Mouse (Mus musculus) midbrain, embryonic 11.5 days (tissue): ENCODE data around the gene Atg7. TPM values are rescaled to one million over a fixed set of nuclear protein-coding genes. Genes with fewer than 3 reads are reported as not detected.

Experiments
- ATAC-seq: fragments of 200-750 bp; cut with Nextera tagmentation; 2 replicates; pipeline ENCODE4 v1.8.0; 2017; ENCODE audit warnings: moderate TSS enrichment, moderate library complexity; ENCODE audit not compliant: low FRiP score
- DNase-seq: peaks from one replicate; pipeline ENCODE4 v3.0.0; 2015; ENCODE audit warnings: low spot score; ENCODE audit errors: missing footprints
- H3K27ac ChIP-seq: fragments of 300-500 bp; sonication (generic); 2 replicates; pipeline ENCODE4 v1.5.1; 2014; ENCODE audit warnings: low read depth, low read length
- H3K27me3 ChIP-seq: fragments of 300-500 bp; sonication (generic); 2 replicates; pipeline ENCODE4 v1.6.1; 2014; ENCODE audit warnings: mild to moderate bottlenecking, low read length, moderate library complexity, mixed read lengths; ENCODE audit not compliant: control insufficient read depth, insufficient read depth
- H3K36me3 ChIP-seq: fragments of 300-500 bp; sonication (generic); 2 replicates; pipeline ENCODE4 v1.6.1; 2014; ENCODE audit warnings: mild to moderate bottlenecking, low read length, moderate library complexity, mixed read lengths; ENCODE audit not compliant: control insufficient read depth, insufficient read depth
- H3K4me1 ChIP-seq: fragments of 300-500 bp; sonication (generic); 2 replicates; pipeline ENCODE4 v1.6.1; 2014; ENCODE audit warnings: low read length; ENCODE audit not compliant: control insufficient read depth, insufficient read depth
- H3K4me2 ChIP-seq: fragments of 300-500 bp; sonication (generic); 2 replicates; pipeline ENCODE4 v1.6.1; 2014; ENCODE audit warnings: mild to moderate bottlenecking, moderate library complexity
- H3K4me3 ChIP-seq: fragments of 300-500 bp; sonication (generic); 2 replicates; pipeline ENCODE4 v1.5.1; 2014; ENCODE audit warnings: low read depth, low read length
- H3K9ac ChIP-seq: fragments of 300-500 bp; sonication (generic); 2 replicates; pipeline ENCODE4 v1.6.1; 2014; ENCODE audit warnings: low read length
- H3K9me3 ChIP-seq: fragments of 300-500 bp; sonication (generic); 2 replicates; pipeline ENCODE4 v1.6.1; 2016; ENCODE audit warnings: low read length; ENCODE audit not compliant: control insufficient read depth
- WGBS: fragments of 180-500 bp; shearing (Covaris S2); extraction: QIAGEN DNeasy Blood & Tissue Kit; methylation state at CpG from one replicate; pipeline ENCODE4 v1.1.7; 2014; 5-methylcytosine and 5-hydroxymethylcytosine counted together
- polyA plus RNA-seq: library from polyadenylated mRNA; unstranded; fragments of >200 nt; fragmentation: Nextera tagmentation; extraction: Ambion mirVana; gene quantifications from 2 replicates; pipeline ENCODE4 v1.2.1, GENCODE M21; 2014

Gene Atg7
- polyA plus RNA-seq, 1 experiment from 2014 or later = 17.6 TPM

DNA sequence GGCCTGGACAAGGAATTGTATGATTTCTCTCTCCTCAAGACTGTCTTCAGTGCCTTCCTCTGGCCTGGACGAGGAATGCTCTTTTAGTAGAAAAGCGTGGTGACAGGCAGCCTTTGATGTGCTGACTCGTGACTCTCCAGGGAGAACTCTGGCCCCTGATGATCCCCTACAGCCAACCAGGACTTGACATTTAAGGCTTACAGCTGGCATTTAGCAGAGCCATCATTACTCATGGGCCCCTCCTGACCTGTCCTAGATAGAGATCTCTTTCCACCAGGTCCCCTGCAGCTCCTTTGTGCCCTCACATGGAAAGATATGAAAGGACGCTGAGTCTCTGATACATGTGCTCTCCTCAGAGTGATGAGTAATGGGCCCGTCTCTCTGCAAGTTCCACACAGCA, 33.2 kb downstream of the Atg7 start:
- Histone ChIP-seq H3K36me3 (no peaks in the 10 kb centered on the region), H3K4me3 (no peak overlapping the region), H3K27me3 (peaks cover 6% of the 10 kb centered on the region; the same call in 1 of the 2 replicates), H3K27ac (no peak overlapping the region), H3K9ac (no peak overlapping the region), H3K9me3 (peaks cover 9% of the 10 kb centered on the region; the same call in 1 of the 2 replicates), H3K4me2 (no peak overlapping the region), H3K4me1 (no peaks in the 10 kb centered on the region)
- WGBS = 69% methylated on average over 5 of the region's 5 CpGs
- no peak for DNase-seq
- ATAC-seq = no peak

DNA sequence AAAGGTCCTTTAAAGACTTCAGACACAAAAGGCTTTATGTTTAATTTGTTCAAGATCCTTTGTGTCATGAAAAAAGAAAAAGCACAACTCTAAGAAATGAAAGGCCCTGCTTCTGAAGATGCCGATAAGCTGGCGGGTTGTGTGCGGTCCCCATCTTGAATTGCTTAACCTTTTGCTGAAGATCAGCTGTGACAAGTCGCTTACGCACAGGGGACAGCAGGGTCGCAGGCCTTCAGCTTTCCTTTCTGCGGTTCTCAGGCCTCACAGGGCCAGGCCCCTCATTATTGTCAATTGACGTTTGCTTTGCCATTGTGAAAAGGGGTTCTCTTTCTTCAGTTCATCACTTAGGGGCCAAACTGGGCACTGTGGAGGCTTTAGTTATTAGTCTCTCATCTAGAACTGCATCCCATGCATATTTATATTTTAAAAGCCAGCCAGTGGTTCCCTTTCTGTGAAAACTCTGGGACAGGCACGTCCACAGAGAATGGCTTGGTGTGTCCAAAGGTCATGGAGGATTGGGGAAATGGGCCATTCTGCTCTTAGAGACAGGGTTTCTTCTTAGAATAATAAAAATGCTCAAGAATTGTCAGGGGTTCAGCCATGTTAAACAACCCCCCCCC, 39.3 kb downstream of the Atg7 start:
- H3K4me1 ChIP-seq = peaks cover 16% of the 10 kb centered on the region
- H3K27me3 ChIP-seq = peaks cover 9% of the 10 kb centered on the region; the same call in 1 of the 2 replicates
- ATAC-seq = peak; percentile 76
- H3K9ac ChIP-seq = no peak overlapping the region; the same call in 1 of the 2 replicates
- no peaks in the 10 kb centered on the region for H3K9me3 ChIP-seq
- H3K4me3 ChIP-seq = no peak overlapping the region
- 15% methylated on average over 9 of the region's 9 CpGs for WGBS
- no peaks in the 10 kb centered on the region for H3K36me3 ChIP-seq
- H3K4me2 ChIP-seq = no peak overlapping the region; the same call in 1 of the 2 replicates
- peak; percentile 88 for DNase-seq
- H3K27ac ChIP-seq = no peak overlapping the region

DNA sequence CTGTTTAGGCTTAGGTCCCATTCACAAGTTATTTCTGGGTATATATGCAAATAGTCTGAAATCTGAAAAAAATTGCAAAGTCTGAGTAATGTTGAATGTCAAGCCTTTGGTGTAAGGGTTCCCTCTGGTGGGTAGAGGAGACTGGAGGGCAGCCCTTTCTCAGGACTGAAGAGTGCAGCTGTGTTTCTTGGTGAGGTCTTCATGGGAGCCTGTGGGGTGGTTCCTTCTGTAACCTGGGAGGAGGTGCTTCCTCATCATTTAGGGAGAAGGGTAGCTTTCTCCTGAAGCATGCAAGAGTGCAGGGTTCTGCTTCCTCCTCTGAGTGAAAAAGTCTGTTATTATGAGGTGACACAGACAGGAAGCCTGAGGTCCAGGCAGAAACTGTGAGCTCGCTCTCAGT, 40.8 kb downstream of the Atg7 start:
- Histone ChIP-seq H3K27me3 (peaks cover 9% of the 10 kb centered on the region; the same call in 1 of the 2 replicates), H3K27ac (no peak overlapping the region), H3K4me3 (no peak overlapping the region), H3K4me1 (peaks cover 16% of the 10 kb centered on the region), H3K4me2 (no peak overlapping the region), H3K9ac (no peak overlapping the region), H3K36me3 (no peaks in the 10 kb centered on the region), H3K9me3 (no peaks in the 10 kb centered on the region)
- DNase-seq = no peak
- no peak for ATAC-seq
- WGBS = 91% methylated on average over 1 of the region's 1 CpGs

DNA sequence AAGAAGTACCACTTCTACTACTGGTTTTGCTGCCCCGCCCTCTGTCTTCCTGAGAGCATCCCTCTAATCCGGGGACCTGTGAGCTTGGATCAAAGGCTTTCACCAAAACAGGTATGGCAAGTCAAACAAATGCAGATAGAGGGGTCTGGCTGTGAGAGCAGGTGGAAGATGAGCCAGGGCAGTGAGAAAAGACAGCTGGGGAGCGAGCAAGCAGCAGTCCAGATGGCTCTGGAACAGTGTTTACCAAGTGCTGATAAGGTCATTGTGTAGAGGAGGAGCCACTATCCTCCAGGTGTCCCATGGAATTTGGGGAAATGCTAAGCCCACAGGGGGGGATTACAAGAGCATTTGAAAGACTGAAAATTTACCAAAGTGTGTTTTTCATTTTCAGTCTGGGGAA, 41.5 kb downstream of the Atg7 start:
- Histone ChIP-seq H3K9ac (no peak overlapping the region), H3K27ac (no peak overlapping the region), H3K4me1 (peaks cover 16% of the 10 kb centered on the region), H3K9me3 (no peaks in the 10 kb centered on the region), H3K27me3 (peaks cover 9% of the 10 kb centered on the region; the same call in 1 of the 2 replicates), H3K4me3 (no peak overlapping the region), H3K36me3 (no peaks in the 10 kb centered on the region), H3K4me2 (no peak overlapping the region)
- WGBS = 57% methylated on average over 3 of the region's 3 CpGs
- DNase-seq = no peak
- no peak for ATAC-seq

DNA sequence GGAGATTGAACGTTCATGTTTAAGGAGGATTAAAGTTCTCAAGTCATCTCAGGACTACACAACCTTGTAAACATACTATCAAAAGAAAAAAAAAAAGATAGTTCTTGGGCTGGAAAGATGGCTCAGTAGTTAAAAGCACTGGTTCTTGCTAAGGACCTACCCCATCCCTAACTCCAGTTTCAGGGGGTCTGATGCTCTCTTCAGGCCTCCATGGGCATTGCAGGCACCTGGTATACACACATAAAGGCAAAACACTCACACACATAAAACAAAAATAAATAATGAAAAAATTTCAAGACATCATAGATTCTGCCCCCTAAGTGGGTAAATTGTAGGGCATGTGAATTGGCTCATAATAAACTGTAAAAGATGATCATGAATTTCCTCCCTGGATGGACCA, 42.5 kb downstream of the Atg7 start:
- ATAC-seq = no peak
- H3K4me3 ChIP-seq = no peak overlapping the region
- WGBS = 71% methylated on average over 1 of the region's 1 CpGs

GRCm38 (mm10) chr6:114687035-114687434, 44.1 kb downstream of the Atg7 start:
- H3K4me2 ChIP-seq = no peak overlapping the region
- DNase-seq = no peak
- no peak overlapping the region for H3K9ac ChIP-seq
- H3K27me3 ChIP-seq = peaks cover 3% of the 10 kb centered on the region; the same call in 1 of the 2 replicates
- no peaks in the 10 kb centered on the region for H3K9me3 ChIP-seq
- H3K36me3 ChIP-seq = no peaks in the 10 kb centered on the region
- no peak overlapping the region for H3K4me3 ChIP-seq
- H3K4me1 ChIP-seq = peaks cover 11% of the 10 kb centered on the region
- H3K27ac ChIP-seq = no peak overlapping the region
- ATAC-seq = no peak
- 88% methylated on average over 1 of the region's 1 CpGs for whole genome bisulfite sequencing

More for the DNA sequence above, 42.5 kb downstream of the Atg7 start:
- DNase-seq = no peak
- H3K4me2 ChIP-seq = no peak overlapping the region
- H3K4me1 ChIP-seq = peaks cover 16% of the 10 kb centered on the region
- H3K9ac ChIP-seq = no peak overlapping the region
- no peaks in the 10 kb centered on the region for H3K9me3 ChIP-seq
- peaks cover 3% of the 10 kb centered on the region; the same call in 1 of the 2 replicates for H3K27me3 ChIP-seq
- H3K36me3 ChIP-seq = no peaks in the 10 kb centered on the region
- H3K27ac ChIP-seq = no peak overlapping the region

DNA sequence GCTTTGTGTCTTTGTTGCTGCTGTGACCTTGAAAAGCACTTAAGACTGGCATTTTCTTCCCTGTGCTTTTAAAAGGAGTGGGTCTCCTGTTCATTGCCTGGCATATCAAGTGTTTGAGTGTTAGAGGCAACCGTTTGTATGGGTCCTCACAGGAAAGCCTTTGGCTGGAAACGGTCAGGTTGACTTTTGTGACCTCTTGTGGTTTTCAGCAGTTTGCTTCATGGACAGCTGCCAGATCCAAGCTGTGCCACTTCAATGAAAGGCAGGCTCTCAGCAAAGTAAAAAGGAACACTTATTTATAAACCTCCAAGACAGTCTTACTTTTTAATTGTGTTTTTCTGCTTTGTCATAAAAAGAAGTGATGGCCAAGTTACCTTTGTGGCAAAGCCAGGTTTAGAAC, 47.8 kb downstream of the Atg7 start:
- ATAC-seq (no peak), DNase-seq (no peak)
- Histone ChIP-seq H3K36me3 (no peaks in the 10 kb centered on the region), H3K27me3 (no peaks in the 10 kb centered on the region), H3K4me1 (no peaks in the 10 kb centered on the region), H3K9me3 (no peaks in the 10 kb centered on the region), H3K4me2 (no peak overlapping the region), H3K27ac (no peak overlapping the region), H3K9ac (no peak overlapping the region), H3K4me3 (no peak overlapping the region)
- WGBS = 54% methylated on average over 2 of the region's 2 CpGs

DNA sequence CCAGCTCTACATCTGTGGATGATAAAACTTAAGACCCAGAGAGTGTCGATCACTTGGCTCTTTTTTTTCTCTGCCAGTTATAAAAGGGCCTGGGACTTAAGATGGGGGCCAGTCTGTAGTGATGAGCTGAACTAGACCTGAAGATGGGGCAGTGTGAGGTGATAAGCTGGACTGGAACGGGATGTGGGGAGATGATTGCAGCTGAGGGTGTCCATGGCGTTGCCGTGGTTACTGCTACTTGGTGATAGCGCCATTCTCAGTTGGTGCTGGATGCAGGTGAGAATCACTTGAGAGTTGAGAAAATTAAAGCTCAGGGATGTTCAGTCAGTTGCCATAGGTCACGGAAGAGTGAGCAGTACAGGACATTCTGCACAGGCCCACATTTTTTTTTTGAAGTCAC, 48.6 kb downstream of the Atg7 start:
- no peak overlapping the region for H3K4me2 ChIP-seq
- ATAC-seq = no peak
- WGBS = 83% methylated on average over 6 of the region's 6 CpGs

GRCm38 (mm10) chr6:114692691-114693090, 49.8 kb downstream of the Atg7 start:
- no peak overlapping the region for H3K9ac ChIP-seq
- no peaks in the 10 kb centered on the region for H3K27me3 ChIP-seq
- H3K4me2 ChIP-seq = no peak overlapping the region
- H3K9me3 ChIP-seq = no peaks in the 10 kb centered on the region
- ATAC-seq (no peak), DNase-seq (no peak)
- H3K36me3 ChIP-seq = no peaks in the 10 kb centered on the region
- no peak overlapping the region for H3K4me3 ChIP-seq
- no peaks in the 10 kb centered on the region for H3K4me1 ChIP-seq
- 95% methylated on average over 10 of the region's 10 CpGs for WGBS
- no peak overlapping the region for H3K27ac ChIP-seq

More for the DNA sequence above, 48.6 kb downstream of the Atg7 start:
- Histone ChIP-seq H3K9me3 (no peaks in the 10 kb centered on the region), H3K9ac (no peak overlapping the region), H3K27ac (no peak overlapping the region), H3K4me1 (no peaks in the 10 kb centered on the region), H3K27me3 (no peaks in the 10 kb centered on the region), H3K36me3 (no peaks in the 10 kb centered on the region), H3K4me3 (no peak overlapping the region)
- no peak for DNase-seq
